Mouse (Mus musculus): ENCODE measurements at regions not wholly inside any gene's neighbourhood (a gene's known extent, or its start where the extent isn't known, plus 50 kb on each side); places are given as distances from the start of the nearest gene placed in this dataset.

DNA sequence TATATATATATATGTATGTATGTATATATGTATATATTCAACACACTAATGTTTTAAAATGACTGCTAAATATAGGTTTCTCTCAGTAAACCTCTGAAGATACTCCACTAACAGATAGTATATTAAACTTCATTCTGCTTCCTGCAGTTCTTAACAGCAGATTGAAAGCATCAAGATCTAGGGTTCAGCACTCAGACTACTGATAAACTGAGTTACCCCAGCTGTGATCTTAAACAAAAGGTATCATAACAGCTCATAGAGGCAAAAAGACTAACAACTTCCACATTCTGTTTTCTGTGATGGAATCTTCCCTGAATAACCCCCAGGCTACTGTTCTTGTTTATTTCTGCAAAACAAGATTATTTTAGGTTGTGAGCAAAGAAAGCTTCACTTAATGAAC is 564.8 kb downstream of the Arl4a start:
- no peak for TF ChIP-seq CTCF (IDR thresholded peaks at IDR 0.05; ENCODE audit: borderline replicate concordance, insufficient read depth, low read length)
- no peak for TF ChIP-seq POLR2A (IDR thresholded peaks at IDR 0.05; ENCODE audit: low read depth, low read length)

Data from embryonic fibroblast, embryonic 13.5 days (primary cell).